Mouse (Mus musculus): ENCODE data around the gene Jpt1.
"Not testable (repeated sequence)": the region's sequence is repeated elsewhere in the genome, so short reads cannot be mapped to it uniquely, and the experiment has no call there.

The Jpt1 gene

DNA sequence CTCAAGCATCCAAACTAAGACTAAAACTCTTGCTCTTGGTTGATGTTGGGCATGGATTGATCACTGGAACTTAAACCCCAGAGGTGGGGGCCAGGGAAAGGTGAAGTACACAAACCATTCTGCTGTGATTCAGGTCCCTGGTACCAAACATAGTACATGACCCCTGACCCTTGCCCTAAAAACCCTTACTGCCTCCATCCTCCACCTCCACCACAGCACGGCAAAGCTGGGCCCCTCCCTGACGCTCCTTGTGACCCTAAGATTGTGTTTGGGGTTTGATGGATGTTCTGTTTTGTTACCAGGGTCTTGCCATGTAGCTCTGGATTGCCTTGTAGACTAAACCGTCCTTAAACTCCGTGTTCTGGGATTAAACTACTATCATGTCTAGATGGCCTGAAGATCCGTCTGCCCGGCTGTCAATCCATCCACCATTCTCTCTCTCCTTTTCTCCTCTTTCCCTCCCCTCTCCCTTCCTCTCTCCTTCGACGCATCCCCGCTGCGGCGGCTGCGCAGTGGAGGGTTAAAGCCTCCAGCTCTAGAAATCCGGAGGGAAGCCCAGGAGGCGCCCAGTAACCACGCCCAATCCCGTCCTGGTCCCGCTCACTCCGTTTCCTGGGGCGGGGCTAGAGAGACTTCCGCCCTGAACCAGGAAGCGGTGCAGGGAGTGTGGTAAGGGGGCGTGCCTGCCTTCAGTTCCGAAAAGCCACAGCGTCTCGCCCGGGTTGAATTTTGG lies 39.0 kb downstream of the Jpt1 start, which contains the start of gene Armc7:
Gene Armc7 (plus strand): TSS at position 643 of the 733 bp plus-strand sequence.
- in situ Hi-C loops (cut with MboI) = no loop called here

GRCm38 (mm10) chr11:115473626-115474275 lies 40.4 kb downstream of the Jpt1 start:
- in situ Hi-C loops (cut with MboI) = no loop called here

- in situ Hi-C loops (cut with MboI) = no loop called here
Measured at GRCm38 (mm10) chr11:115472183-115472582, 42.0 kb downstream of the Jpt1 start.

GRCm38 (mm10) chr11:115467217-115467618 lies 47.0 kb downstream of the Jpt1 start:
- in situ Hi-C loops (cut with MboI) = no loop called here

GRCm38 (mm10) chr11:115464851-115465250 lies 49.3 kb downstream of the Jpt1 start:
- in situ Hi-C loops (cut with MboI) = no loop called here

GRCm38 (mm10) chr11:115463397-115463796 lies 50.8 kb downstream of the Jpt1 start:
- in situ Hi-C loops (cut with MboI) = no loop called here

DNA sequence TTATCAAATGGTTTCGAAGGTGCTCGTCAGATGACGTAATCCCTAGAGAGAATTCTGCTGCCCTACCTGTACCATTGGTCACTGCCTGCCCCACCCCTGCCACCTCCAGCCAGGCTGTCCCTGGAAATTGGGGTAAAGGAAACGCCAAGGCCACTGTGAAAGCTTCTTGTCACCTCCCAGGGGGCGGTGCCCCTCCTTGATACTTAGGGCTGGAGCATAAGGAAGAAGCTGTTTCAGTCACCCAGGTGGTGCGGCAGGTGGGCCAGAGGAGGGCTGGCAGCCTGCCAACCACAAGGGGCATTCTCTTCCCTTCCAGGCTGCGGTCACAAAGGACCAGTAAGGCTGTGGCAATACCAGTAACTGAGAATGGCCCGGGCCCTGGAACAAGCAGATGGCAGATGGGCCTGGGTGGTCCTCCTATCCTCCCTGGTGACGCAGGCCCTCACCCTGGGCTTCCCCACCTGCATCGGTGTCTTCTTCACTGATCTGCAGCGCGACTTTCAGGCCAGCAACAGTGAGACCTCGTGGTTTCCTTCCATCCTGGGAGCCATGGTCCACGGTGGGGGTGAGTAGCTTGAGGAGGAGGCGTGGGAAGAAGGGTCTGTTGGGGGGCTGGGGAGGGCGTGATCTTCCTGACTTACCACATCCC lies 51.8 kb downstream of the Jpt1 start, which contains the start of gene Slc16a5:
Gene Slc16a5 (plus strand): TSS at position 232 of the 649 bp plus-strand sequence.
- in situ Hi-C loops (cut with MboI) = no loop called here

- in situ Hi-C loops (cut with MboI) = no loop called here
Measured at GRCm38 (mm10) chr11:115461846-115462242, 52.3 kb downstream of the Jpt1 start.

DNA sequence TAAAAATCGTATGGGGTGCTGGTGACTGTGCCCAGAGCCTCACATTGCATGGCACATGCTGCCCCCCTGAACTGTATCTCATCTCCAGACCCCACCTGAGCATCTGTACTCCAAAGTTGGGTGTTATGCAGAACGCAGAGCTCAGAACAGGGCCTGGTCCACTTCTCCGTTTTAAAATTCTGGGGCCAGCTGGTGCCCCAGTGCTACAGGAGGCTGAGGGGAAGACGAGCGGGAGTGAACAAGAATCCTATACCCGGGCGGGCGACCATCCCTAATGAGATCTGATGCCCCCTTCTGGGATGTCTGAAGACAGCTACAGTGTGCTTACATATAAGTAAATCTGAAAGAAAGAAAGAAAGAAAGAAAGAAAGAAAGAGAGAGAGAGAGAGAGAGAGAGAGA lies 53.2 kb downstream of the Jpt1 start:
- in situ Hi-C loops (cut with MboI) = no loop called here

GRCm38 (mm10) chr11:115457405-115457804 lies 56.8 kb downstream of the Jpt1 start:
- in situ Hi-C loops (cut with MboI) = no loop called here

DNA sequence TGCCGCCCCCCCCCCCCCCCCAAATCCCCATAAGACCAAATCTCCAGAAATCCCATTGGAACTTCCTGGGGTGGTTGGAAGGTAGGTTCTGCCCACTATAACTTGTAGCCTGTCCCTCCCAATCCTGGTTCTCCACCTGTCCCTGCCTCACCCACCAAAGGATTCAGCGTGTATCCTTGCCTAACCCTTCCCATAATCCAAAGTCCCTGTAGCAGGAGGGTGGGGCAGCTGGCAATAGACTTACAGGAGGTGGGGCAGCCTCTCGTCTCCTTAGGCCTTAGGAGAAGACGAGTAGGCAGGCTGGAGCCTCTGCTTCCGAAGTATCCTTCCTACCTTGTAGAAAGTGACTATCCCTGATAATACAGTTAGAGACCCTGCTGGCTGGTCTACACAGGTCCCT lies 58.0 kb downstream of the Jpt1 start:
- in situ Hi-C loops (cut with MboI) = no loop called here

DNA sequence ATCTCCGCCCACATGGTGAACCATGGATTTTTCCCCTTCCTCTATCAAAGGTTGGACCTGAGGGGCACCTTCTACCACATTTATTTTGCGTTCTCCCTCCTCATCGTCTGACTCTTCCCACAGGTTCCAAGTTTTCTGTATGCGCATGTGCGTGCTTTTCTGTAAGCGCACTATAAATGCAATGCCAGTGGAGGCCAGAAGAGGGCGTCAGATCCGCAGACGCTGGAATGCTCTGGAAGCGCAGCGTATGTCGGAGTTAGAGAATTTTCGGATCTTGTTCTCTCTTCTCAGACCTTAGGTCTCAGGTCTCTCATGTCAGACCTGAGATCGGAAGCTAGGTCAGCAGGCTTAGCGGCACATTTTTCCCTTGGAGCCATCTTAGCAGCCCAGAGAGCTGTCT lies 58.6 kb downstream of the Jpt1 start:
- in situ Hi-C loops (cut with MboI) = no loop called here

GRCm38 (mm10) chr11:115454822-115455221 lies 59.4 kb downstream of the Jpt1 start:
- in situ Hi-C loops (cut with MboI) = not testable (repeated sequence)

DNA sequence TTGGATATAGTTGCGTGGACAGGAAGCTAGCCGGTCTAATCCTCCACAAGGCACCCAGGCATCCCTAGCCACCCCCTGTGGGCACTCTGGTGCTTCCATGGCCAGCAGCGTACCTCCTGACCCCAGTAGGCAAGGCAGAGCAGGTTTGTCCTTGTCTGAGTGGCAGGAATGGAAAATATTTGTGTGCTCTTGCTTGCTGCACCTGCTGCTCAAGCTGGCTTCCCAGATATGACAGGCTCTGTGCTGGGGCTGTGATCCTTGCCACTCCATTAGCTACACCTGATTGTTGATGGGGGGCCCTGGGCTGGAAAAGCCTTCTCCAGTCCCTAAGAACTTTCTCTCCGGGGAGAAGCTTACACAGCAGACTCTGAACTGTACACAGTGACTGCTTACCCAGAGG lies 60.9 kb downstream of the Jpt1 start:
- in situ Hi-C loops (cut with MboI) = no loop called here

DNA sequence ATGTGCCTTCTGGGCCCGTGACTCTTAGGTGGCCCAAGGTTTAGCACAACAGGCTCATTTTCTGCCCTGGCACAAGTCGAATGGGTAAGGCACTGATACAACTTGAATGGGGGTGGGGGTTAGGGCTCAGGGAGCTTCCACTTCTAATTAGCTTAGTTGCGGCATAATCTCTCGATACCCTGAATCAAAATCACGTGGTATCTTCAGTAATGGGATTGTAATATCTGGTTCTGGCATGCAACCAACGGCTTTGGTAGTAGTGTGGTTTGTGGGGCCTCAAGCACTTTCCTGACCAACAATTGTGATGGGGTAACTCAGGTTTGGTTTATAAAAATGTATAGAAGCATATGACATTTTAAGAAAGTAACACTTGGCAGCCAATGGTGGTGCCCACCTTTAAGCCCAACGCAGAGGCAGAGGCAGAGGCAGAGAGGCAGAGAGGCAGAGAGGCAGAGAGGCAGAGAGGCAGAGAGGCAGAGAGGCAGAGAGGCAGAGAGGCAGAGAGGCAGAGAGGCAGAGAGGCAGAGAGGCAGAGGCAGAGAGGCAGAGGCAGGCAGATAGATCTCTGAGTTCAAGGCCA lies 61.8 kb downstream of the Jpt1 start:
- in situ Hi-C loops (cut with MboI) = no loop called here

- in situ Hi-C loops (cut with MboI) = no loop called here
Measured at GRCm38 (mm10) chr11:115451781-115452241, 62.4 kb downstream of the Jpt1 start.

DNA sequence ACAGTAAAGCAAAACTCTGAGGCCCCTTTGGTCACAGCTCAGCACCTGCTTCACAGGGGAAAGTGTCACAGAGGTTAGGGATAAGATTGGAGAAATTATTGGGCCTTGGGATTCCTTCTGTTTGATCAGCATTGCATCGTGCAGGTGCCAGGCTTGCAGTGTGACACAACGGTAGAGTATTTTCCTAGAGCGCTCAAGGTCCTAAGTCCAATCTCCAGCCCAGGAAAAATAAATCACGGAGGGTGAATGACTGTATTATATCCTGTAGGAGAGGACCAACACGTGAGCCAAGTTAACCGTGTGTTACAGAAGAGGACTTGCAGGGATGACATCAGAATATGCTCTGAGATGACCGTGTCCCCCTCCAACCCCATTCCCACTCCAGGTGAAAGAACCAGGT lies 64.0 kb downstream of the Jpt1 start:
- in situ Hi-C loops (cut with MboI) = no loop called here

DNA sequence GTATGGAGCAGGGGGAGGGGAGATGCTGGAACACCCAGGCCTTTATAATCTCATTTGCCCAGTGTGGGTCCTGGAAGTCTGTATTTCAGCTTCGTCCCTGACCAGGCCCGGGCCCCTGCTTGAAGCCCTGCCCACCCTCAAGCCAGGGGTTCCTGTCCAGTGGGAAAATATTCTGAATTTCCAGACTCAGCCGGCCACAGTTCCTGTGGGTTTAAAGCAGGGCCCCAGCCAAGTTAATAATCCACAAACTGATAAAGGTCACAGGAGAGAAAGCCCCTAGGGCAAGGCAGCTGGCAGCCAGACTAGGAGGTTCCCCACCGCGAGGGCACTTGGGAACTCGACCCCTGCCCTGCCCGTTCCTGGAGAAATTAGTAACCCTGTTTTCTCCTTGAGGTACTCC lies 65.2 kb downstream of the Jpt1 start:
- in situ Hi-C loops (cut with MboI) = no loop called here

- in situ Hi-C loops (cut with MboI) = no loop called here
Measured at GRCm38 (mm10) chr11:115448075-115448474, 66.1 kb downstream of the Jpt1 start.
